Mouse (Mus musculus) E14TG2a.4 (cell line): ENCODE results near the gene Hoxc8.
A peak's percentile ranks its signal among the peaks of the same experiment; 100 is the strongest.

Experiments
- H3K27me3 ChIP-seq: 2 replicates; pipeline ENCODE4 v1.6.1; 2014; ENCODE audit warnings: low read length, control low read depth; ENCODE audit not compliant: insufficient read depth
- H3K36me3 ChIP-seq: 2 replicates; pipeline ENCODE4 v1.6.1; 2014; ENCODE audit warnings: low read length, control low read depth; ENCODE audit not compliant: insufficient read depth
- H3K4me1 ChIP-seq: replicated peaks from 2 replicates; pipeline ENCODE4 v1.6.1; 2014; ENCODE audit warnings: low read depth, low read length, control low read depth
- H3K4me3 ChIP-seq: replicated peaks from 2 replicates; pipeline ENCODE4 v1.5.1; 2014; ENCODE audit warnings: mild to moderate bottlenecking, low read length
- H3K9me3 ChIP-seq: 2 replicates; pipeline ENCODE4 v1.6.1; 2014; ENCODE audit warnings: low read length, control low read depth
- CTCF ChIP-seq: conservative IDR thresholded peaks from 2 replicates; pipeline ENCODE4 v1.5.1; 2014; ENCODE audit warnings: low read length
- NANOG ChIP-seq: IDR thresholded peaks from 2 replicates; pipeline ENCODE4 v1.6.1; 2014; ENCODE audit warnings: borderline replicate concordance, low read length, mixed read lengths
- POU5F1 ChIP-seq: IDR thresholded peaks from 2 replicates; pipeline ENCODE4 v1.6.1; 2014; ENCODE audit warnings: low read length, borderline replicate concordance

Gene Hoxc8

GRCm38 (mm10) chr15:103038701-103039480, 48.5 kb downstream of the Hoxc8 start:
- TF ChIP-seq CTCF (no peak), POU5F1 (no peak), NANOG (no peak)
- Histone ChIP-seq H3K36me3 (no peaks in the 10 kb centered on the region), H3K9me3 (0 out of 2 replicates have a peak, but pooled peaks cover 9% of the 10 kb centered on the region)

GRCm38 (mm10) chr15:103039609-103040008, 49.2 kb downstream of the Hoxc8 start:
- TF ChIP-seq CTCF (no peak), NANOG (no peak), POU5F1 (no peak)
- no peak overlapping the region for H3K4me3 ChIP-seq
- 0 out of 2 replicates have a peak, but pooled peaks cover 9% of the 10 kb centered on the region for H3K9me3 ChIP-seq
- peaks cover 40% of the 10 kb centered on the region for H3K4me1 ChIP-seq
- H3K36me3 ChIP-seq: no peaks in the 10 kb centered on the region
- H3K27me3 ChIP-seq: peaks cover 99% of the 10 kb centered on the region

More at GRCm38 (mm10) chr15:103038701-103039480, 48.5 kb downstream of the Hoxc8 start:
- Histone ChIP-seq H3K4me3 (no peak overlapping the region), H3K27me3 (peaks cover 100% of the 10 kb centered on the region), H3K4me1 (peaks cover 47% of the 10 kb centered on the region)

GRCm38 (mm10) chr15:103040601-103041000, 50.2 kb downstream of the Hoxc8 start:
- peaks cover 94% of the 10 kb centered on the region for H3K27me3 ChIP-seq
- TF ChIP-seq CTCF (no peak), POU5F1 (no peak), NANOG (no peak)
- H3K4me1 ChIP-seq: peaks cover 31% of the 10 kb centered on the region
- peak overlapping the region; percentile 52 for H3K4me3 ChIP-seq
- H3K9me3 ChIP-seq: 0 out of 2 replicates have a peak, but pooled peaks cover 9% of the 10 kb centered on the region
- H3K36me3 ChIP-seq: no peaks in the 10 kb centered on the region

- H3K9me3 ChIP-seq: 0 out of 2 replicates have a peak, but pooled peaks cover 9% of the 10 kb centered on the region
- H3K27me3 ChIP-seq: peaks cover 90% of the 10 kb centered on the region
- no peak for TF ChIP-seq CTCF
- no peak for TF ChIP-seq POU5F1
- no peak for TF ChIP-seq NANOG
These were observed 51.2 kb downstream of the Hoxc8 start for GRCm38 (mm10) chr15:103041613-103042012.

GRCm38 (mm10) chr15:103042209-103042608, 51.8 kb downstream of the Hoxc8 start:
- no peak for TF ChIP-seq NANOG
- TF ChIP-seq POU5F1: no peak
- TF ChIP-seq CTCF: no peak
- Histone ChIP-seq H3K4me3 (no peak overlapping the region), H3K9me3 (0 out of 2 replicates have a peak, but pooled peaks cover 9% of the 10 kb centered on the region), H3K36me3 (no peaks in the 10 kb centered on the region), H3K27me3 (peaks cover 84% of the 10 kb centered on the region), H3K4me1 (peaks cover 29% of the 10 kb centered on the region)

More at GRCm38 (mm10) chr15:103041613-103042012, 51.2 kb downstream of the Hoxc8 start:
- H3K4me1 ChIP-seq: peaks cover 29% of the 10 kb centered on the region
- H3K4me3 ChIP-seq: peak overlapping the region; percentile 52; the same call in 1 of the 2 replicates
- no peaks in the 10 kb centered on the region for H3K36me3 ChIP-seq
